Mouse (Mus musculus) macrophage (primary cell): Measurements from ENCODE around the gene Car6. TPM values are rescaled to one million over a fixed set of nuclear protein-coding genes. Genes with fewer than 3 reads are reported as not detected.
A peak's percentile ranks its signal among the peaks of the same experiment; 100 is the strongest.

ENCODE experiments used
- H3K27ac ChIP-seq: fragments of 350-480 bp; formaldehyde crosslinking; 2 replicates; pipeline ENCODE4 v1.9.0; 2021
- H3K36me3 ChIP-seq: fragments of 350-480 bp; formaldehyde crosslinking; 2 replicates; pipeline ENCODE4 v1.9.0; 2021; ENCODE audit errors: inconsistent target
- H3K4me3 ChIP-seq: fragments of 350-480 bp; formaldehyde crosslinking; 2 replicates; pipeline ENCODE4 v1.9.0; 2021; ENCODE audit errors: inconsistent target
- H3K79me2 ChIP-seq: fragments of 350-480 bp; formaldehyde crosslinking; 2 replicates; pipeline ENCODE4 v1.9.0; 2021; ENCODE audit errors: inconsistent target
- WGBS: methylation state at CpG from one replicate; pipeline ENCODE4 v1.1.7; 2026; ENCODE audit warnings: inconsistent platforms; ENCODE audit not compliant: missing documents; 5-methylcytosine and 5-hydroxymethylcytosine counted together
- polyA plus RNA-seq: library from polyadenylated mRNA; stranded (reverse); fragments of 250-400 nt; gene quantifications from 3 replicates; pipeline ENCODE4 v1.2.4, GENCODE M21; 2018; ENCODE audit warnings: inconsistent platforms
- total RNA-seq, 78 experiments: library from RNA; depleted of rRNA; stranded (reverse); fragments of 250-400 nt; gene quantifications; 1 replicate in 9 of 78; 2 replicates in 24 of 78; 3 replicates in 43 of 78; 4 replicates in 2 of 78; pipeline ENCODE4 v1.2.4; 2018; ENCODE audit warnings: inconsistent platforms in 56 of 78

Car6 gene
- not detected for total RNA-seq (2018; cell fraction: chromatin; rRNA removed)
- under 1 TPM; 0.10 to 0.88 (median 0.33) TPM for total RNA-seq (2018; cell fraction: cytosol; rRNA removed)
- 1 to 10 TPM in 1 of 26 experiments, under 1 TPM in 2, not detected in 23; 0.72 to 1.0 (median 0.83) TPM for total RNA-seq (2018; cell fraction: nucleus; rRNA removed)
- 0.43 to 1.5 TPM in 2 of 3 replicates, not detected in the other for polyA plus RNA-seq

DNA sequence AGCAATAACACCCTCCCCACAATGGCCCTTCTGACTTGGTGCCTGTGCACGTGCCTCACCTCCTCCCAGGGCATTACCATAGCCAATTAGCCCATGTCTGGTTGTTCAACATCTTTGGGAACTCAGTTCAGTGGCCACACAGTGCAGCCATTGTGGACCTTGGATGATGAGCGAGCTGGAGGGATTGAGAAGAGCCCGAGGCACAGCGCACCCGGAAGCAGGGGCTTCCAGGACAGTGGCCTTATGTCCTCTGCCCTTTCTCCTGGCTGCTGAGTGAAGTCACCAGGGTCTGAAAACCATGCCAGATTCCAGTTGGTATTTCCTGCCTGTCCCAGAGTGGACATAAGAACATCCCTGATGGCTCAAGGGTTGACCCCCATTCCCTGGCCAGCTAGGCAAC lies at the start of gene Car6:
TSS of gene Car6 (minus strand) at position 101 of the 400 bp plus-strand sequence.
- Histone ChIP-seq H3K4me3 (no peak within 1 kb of the TSS), H3K27ac (peak within 1 kb of the TSS; percentile 85), H3K36me3 (no peaks in the 10 kb centered on the region), H3K79me2 (no peaks in the 10 kb centered on the region)
- 92% methylated on average over 5 of the region's 5 CpGs for WGBS

DNA sequence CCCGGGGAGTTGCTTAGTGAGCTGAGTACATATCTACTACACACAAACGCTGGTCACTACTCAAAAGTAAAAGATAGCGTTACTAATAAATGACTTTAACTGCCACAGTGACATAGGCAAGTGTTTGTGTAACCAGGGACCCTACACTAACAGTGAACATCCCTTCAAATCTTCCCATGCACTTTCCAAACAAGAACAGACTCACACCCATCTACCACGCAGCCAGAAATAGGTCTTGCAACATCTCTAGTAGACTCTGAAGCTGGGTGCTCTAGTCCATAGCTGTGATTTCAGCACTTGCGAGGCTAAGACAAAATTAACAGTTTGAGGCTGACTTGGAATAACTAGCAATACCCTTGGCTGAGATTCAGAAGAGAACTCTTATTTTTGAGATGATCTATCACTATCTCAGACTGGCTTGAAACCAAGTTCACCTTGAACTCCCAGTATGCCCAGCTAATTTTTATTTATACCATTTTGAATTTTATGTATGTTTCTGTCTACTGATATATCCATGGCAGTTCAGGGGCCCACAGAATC lies 48.7 kb upstream of the Car6 start:
- no peak overlapping the region for H3K27ac ChIP-seq
- no peak overlapping the region for H3K4me3 ChIP-seq
- H3K36me3 ChIP-seq, result peaks cover 45% of the 10 kb centered on the region
- H3K79me2 ChIP-seq, result peaks cover under 1% of the 10 kb centered on the region; the same call in 1 of the 2 replicates
- WGBS, result 86% methylated on average over 5 of the region's 5 CpGs

DNA sequence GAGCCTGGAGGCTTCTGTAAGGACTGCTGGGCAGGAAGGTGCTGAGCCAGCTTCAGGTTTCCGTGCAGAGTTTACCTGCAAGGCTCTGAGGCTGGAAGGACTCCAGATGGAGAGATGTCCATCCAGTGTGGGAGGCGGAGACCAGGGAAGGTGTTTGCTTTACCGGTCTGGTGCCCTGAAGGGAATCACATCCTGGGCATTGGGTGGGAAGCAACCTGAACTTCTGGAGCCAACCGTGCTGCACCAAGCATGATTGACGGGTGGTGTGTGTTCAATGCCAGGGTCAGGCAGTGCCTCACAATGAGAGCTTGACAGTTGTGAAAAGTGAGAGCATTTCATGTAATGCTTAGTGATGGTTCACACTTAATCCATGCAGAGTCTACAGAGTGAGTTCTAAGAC lies 47.8 kb upstream of the Car6 start:
- H3K27ac ChIP-seq, result no peak overlapping the region
- H3K4me3 ChIP-seq, result no peak overlapping the region
- WGBS, result 87% methylated on average over 3 of the region's 5 CpGs
- peaks cover 54% of the 10 kb centered on the region for H3K36me3 ChIP-seq
- H3K79me2 ChIP-seq, result peaks cover 9% of the 10 kb centered on the region

DNA sequence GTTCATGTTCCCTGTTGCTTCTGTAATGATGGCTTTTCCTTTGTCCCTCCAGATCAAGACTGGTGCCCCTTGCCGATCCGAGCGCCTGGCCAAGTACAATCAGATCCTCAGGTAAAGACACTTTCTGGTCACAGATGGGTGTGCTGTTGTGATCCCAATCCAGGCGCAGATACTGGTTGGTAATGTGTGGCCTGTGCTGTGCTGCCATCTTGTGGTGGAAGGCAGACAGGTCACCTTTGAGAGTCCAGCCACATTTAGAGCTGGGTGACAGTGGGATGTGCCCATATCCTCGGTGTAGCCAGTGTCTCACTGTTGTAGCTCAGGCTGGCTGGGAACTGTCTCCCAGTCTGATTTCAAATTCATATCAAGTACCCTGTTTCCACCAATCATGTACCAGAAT lies 46.9 kb upstream of the Car6 start:
- Histone ChIP-seq H3K27ac (no peak overlapping the region), H3K79me2 (peaks cover 18% of the 10 kb centered on the region), H3K36me3 (peaks cover 59% of the 10 kb centered on the region), H3K4me3 (no peak overlapping the region)
- WGBS, result 78% methylated on average over 5 of the region's 5 CpGs

DNA sequence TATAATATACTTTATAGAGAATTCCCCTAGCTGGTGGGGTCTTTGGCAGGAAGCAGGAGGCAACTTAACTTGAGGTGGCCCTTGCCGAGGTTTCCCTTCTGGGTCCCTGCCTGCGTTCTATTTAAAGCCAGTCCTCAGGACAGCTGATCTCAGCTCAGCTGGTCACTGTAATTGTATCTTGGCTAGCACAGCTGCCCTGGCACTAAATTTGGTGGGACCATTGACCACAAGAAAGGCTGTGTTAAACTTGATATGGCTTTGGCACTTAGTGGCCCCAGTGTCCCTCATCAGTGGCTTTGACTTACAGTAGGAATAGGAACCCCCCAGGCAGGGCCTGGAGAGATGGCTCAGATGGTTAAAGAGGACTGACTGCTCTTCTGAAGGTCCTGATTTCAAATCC lies 44.7 kb upstream of the Car6 start:
- Histone ChIP-seq H3K79me2 (peaks cover 40% of the 10 kb centered on the region), H3K36me3 (peaks cover 75% of the 10 kb centered on the region), H3K4me3 (no peak overlapping the region), H3K27ac (no peak overlapping the region)
- WGBS, result 93% methylated on average over 2 of the region's 2 CpGs

DNA sequence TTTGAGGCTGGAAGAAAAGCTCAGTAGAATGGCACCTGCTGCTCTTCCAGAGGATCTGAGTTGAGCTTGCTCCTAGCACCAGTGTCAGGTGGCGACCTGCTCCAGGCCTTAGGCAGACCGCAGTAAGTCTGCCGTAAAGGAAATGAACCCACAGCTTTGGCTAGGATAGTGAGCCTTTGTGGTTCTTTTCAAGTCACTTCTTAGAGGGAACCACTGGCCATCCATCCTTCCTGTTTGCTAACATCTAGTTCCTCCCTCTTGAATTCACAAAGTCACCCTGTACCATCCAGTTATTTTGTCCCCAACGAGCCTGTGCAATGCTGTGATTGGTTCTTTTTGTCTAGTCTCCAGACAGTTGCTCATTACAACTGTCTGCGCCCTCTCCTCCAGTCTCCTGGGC lies 41.6 kb upstream of the Car6 start:
- H3K79me2 ChIP-seq, result peaks cover 71% of the 10 kb centered on the region
- WGBS, result 11% methylated on average over 5 of the region's 5 CpGs
- H3K36me3 ChIP-seq, result peaks cover 62% of the 10 kb centered on the region
- H3K4me3 ChIP-seq, result no peak overlapping the region
- no peak overlapping the region; the same call in 1 of the 2 replicates for H3K27ac ChIP-seq

DNA sequence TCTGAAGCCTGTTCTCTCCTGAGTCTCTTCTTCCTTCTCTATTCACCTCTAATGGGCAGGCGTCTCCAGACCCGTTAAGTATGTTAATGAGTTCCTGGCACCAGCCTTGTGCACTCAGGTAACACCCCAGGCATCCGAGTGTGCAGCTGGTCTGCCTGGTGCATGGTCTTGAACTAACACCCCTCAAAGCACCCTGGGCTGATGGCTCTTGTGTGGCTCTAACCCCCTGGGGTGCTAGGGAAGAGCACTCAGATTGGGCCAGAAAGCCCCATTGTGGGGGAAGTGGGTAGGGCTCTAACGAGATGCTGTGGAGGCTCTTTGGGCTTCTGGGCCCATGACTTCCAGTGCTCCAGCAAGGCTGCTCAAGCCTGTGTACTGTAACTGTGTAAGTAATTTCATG lies 40.6 kb upstream of the Car6 start:
- H3K36me3 ChIP-seq, result peaks cover 52% of the 10 kb centered on the region
- WGBS, result 87% methylated on average over 4 of the region's 4 CpGs

DNA sequence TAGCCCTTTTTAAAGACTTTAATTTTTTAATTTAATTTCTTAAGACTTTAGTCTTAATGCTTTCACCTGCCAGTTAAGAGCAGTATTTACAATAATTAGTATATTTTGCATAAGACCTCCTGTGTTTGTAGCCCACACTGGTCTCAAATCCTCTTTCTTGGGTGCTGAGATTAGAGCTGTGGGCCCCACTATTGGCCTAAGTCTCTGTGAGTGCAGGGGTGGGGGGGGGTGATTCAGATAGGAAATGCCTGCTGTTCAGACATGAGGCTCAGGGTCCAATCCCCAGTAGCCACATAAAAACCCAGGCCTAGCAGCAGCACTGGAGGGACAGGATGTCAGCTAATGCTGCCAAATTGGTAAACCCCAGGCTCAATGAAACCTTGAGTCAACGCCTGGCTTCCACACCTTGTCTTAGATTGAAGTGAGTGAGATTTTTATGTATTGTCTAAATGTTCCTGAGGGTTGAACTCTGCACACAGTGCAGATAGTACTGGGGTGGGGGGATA lies 39.3 kb upstream of the Car6 start:
- Histone ChIP-seq H3K79me2 (peaks cover 79% of the 10 kb centered on the region), H3K27ac (peak overlapping the region; percentile 94), H3K4me3 (peak overlapping the region; percentile 87; the same call in 1 of the 2 replicates), H3K36me3 (peaks cover 39% of the 10 kb centered on the region)
- 67% methylated on average over 1 of the region's 1 CpGs for WGBS

More for the DNA sequence above, 40.6 kb upstream of the Car6 start:
- Histone ChIP-seq H3K79me2 (peaks cover 79% of the 10 kb centered on the region), H3K27ac (no peak overlapping the region), H3K4me3 (no peak overlapping the region)

DNA sequence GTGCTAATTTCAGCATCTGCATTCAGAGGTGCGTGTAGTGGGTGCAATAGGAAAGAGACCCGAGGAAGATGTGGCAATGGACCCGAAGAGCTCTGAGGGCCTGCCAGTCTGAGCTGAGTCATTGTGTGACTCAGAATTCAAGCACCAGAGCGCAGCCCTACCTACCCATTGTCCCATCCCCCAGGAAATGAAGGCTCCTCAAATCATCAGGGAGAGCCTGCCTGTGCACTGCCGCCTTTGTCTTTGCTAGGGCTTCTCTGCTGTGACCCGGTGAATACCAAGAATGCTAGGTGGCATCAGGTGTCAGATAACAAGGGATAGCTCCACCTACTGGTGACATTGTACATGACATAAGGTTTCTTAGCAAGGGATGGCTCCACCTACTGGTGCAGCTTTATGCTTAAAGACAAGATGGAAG lies 38.8 kb upstream of the Car6 start:
- peak overlapping the region; percentile 87; the same call in 1 of the 2 replicates for H3K4me3 ChIP-seq
- H3K27ac ChIP-seq, result peak overlapping the region; percentile 94
- 10% methylated on average over 6 of the region's 6 CpGs for WGBS
- H3K79me2 ChIP-seq, result peaks cover 79% of the 10 kb centered on the region
- peaks cover 34% of the 10 kb centered on the region for H3K36me3 ChIP-seq

DNA sequence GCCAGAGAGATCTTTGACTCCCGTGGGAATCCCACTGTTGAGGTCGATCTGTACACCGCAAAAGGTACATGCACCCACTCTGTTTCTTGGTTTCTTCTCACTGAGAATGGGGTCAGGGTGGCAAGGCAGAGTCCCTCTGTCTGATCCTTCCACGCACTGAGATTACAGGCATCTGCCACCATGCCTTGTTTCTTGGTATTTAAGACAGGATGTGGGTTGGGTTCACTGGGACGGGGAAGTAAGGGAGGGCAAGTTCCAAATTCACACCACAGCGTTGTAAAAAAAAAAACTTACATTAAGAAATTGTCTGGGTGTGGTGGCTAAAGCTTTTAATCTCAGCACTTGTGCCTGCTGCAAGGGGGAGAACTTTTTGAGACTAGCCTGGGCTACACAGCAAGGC lies 38.4 kb upstream of the Car6 start:
- 26% methylated on average over 6 of the region's 6 CpGs for WGBS
- Histone ChIP-seq H3K36me3 (peaks cover 30% of the 10 kb centered on the region), H3K79me2 (peaks cover 75% of the 10 kb centered on the region), H3K27ac (peak overlapping the region; percentile 94), H3K4me3 (peak overlapping the region; percentile 87; the same call in 1 of the 2 replicates)

DNA sequence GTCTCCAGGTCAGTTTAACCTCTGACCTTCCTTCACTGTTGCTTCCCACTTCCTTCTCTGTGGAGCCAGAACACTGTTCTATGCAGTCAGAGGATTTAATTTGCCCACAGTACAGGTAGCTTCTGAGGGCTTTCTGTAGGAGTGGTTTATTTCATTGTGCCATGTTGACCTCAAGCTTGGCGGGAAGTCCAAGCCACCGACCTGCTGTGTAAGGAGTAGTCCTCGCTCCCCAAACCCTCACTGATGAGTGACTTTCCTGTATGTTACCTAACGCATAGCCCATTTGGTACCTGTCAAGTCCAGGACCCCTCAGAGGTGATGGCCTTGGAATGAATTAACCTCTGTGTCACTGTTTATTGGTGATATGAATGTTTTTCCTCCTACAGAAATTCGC lies 38.0 kb upstream of the Car6 start:
- Histone ChIP-seq H3K36me3 (peaks cover 26% of the 10 kb centered on the region; the same call in 1 of the 2 replicates), H3K79me2 (peaks cover 71% of the 10 kb centered on the region), H3K27ac (peak overlapping the region; percentile 94), H3K4me3 (peak overlapping the region; percentile 87)
- 49% methylated on average over 5 of the region's 5 CpGs for WGBS

DNA sequence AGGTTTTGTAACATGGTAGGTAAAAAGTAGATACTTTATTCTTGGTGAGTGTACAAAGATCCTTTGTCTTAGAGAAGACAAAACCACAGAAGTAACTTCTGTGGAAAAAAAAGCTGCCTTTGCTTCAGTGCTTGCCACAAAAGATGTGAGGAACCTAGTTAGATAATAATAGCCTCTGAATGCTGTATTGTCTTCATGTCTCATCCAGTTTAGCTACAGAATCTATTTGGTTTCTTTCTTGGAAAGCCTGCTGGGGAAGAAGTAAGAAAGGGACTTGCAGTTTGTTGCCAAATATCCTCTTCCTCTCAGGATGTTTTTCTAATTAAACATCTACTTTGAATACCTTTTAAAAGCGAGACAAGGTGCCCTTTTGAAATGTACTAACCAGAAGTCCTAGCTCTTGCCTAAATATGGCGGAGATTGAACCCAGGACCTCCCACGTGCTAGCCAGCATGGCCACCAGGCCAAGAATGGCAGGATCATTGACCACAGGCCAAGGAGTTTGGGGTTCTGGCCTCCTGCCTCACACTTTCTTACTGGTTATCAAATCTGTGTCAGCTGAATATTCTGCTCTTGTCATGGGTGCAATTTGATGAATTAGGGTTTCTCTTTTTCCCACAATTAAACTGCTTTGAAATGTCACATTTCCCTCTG lies 37.4 kb upstream of the Car6 start:
- WGBS, result 35% methylated on average over 3 of the region's 3 CpGs
- Histone ChIP-seq H3K4me3 (peak overlapping the region; percentile 87), H3K27ac (peak overlapping the region; percentile 94), H3K36me3 (peaks cover 20% of the 10 kb centered on the region; the same call in 1 of the 2 replicates), H3K79me2 (peaks cover 66% of the 10 kb centered on the region)

DNA sequence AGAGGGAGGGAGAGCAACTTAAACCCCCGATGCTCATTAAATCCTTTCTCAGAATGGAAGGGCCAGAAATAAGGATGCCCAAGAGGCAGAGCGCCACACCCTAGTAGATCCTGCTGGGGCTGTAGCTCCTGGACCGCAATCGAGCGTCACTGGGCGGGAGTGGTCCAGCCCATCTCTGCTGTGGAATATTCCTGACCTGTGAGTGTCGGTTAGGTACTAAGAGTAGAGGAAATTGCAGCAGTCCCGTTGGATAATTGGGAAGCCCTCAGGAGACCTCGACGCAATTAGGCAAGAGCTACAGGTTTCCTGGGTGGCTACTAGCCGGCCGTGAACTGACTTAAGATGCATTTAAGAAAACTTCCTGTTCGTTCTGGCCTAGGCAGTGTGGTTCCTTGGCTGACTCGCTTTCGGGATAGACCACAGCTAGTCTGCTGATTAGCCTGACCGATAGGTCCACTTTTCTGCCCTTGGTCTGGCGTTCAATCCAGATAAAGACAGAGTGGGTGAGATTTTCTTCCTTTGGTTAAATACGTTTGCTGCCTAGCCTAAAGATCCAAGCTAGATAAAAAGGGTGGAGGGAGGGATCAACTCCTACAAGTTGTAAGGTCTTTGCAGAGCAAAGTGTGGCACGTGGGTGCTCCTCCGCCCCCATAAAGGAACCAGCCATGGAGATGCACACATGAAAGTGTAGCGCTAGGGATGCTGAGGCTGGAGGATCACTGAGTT lies 36.7 kb upstream of the Car6 start:
- WGBS, result 3% methylated on average over 21 of the region's 21 CpGs
- H3K36me3 ChIP-seq, result peaks cover 19% of the 10 kb centered on the region; the same call in 1 of the 2 replicates
- peaks cover 58% of the 10 kb centered on the region for H3K79me2 ChIP-seq
- H3K4me3 ChIP-seq, result peak overlapping the region; percentile 87
- H3K27ac ChIP-seq, result peak overlapping the region; percentile 94
